Mouse (Mus musculus) liver, embryonic 11.5 days (tissue): ENCODE results near the gene Map3k9. TPM values are rescaled to one million over a fixed set of nuclear protein-coding genes. Genes with fewer than 3 reads are reported as not detected.

Experiments
- ATAC-seq: fragments of 200-750 bp; cut with Nextera tagmentation; replicated peaks from 2 replicates; pipeline ENCODE4 v1.8.0; 2017; ENCODE audit warnings: moderate number of reproducible peaks, mild to moderate bottlenecking, moderate TSS enrichment, moderate library complexity; ENCODE audit not compliant: low FRiP score
- DNase-seq: peaks from one replicate; pipeline ENCODE4 v3.0.0-alpha.2; 2017; ENCODE audit warnings: low spot score
- H3K27ac ChIP-seq: fragments of 300-500 bp; sonication (generic); 2 replicates; pipeline ENCODE4 v1.5.1; 2014; ENCODE audit warnings: mild to moderate bottlenecking, low read depth, low read length, control low read depth
- H3K27me3 ChIP-seq: fragments of 300-500 bp; sonication (generic); replicated peaks from 2 replicates; pipeline ENCODE4 v1.6.1; 2014; ENCODE audit warnings: low read length, mixed read lengths; ENCODE audit not compliant: control insufficient read depth, insufficient read depth
- H3K36me3 ChIP-seq: fragments of 300-500 bp; sonication (generic); 2 replicates; pipeline ENCODE4 v1.6.1; 2014; ENCODE audit warnings: mild to moderate bottlenecking, low read length, moderate library complexity, mixed read lengths; ENCODE audit not compliant: control insufficient read depth, insufficient read depth
- H3K4me1 ChIP-seq: fragments of 300-500 bp; sonication (generic); replicated peaks from 2 replicates; pipeline ENCODE4 v1.6.1; 2014; ENCODE audit warnings: low read length, mixed read lengths; ENCODE audit not compliant: control insufficient read depth, insufficient read depth
- H3K4me2 ChIP-seq: fragments of 300-500 bp; sonication (generic); 2 replicates; pipeline ENCODE4 v1.6.1; 2014; ENCODE audit warnings: mild to moderate bottlenecking, control low read depth, moderate library complexity
- H3K4me3 ChIP-seq: fragments of 300-500 bp; sonication (generic); 2 replicates; pipeline ENCODE4 v1.5.1; 2014; ENCODE audit warnings: low read depth, low read length, control low read depth
- H3K9ac ChIP-seq: fragments of 300-500 bp; sonication (generic); 2 replicates; pipeline ENCODE4 v1.6.1; 2014; ENCODE audit warnings: low read depth, low read length, control low read depth
- H3K9me3 ChIP-seq: fragments of 300-500 bp; sonication (generic); 2 replicates; pipeline ENCODE4 v1.6.1; 2016; ENCODE audit warnings: low read length, inconsistent platforms, mixed read lengths; ENCODE audit not compliant: control insufficient read depth
- WGBS: fragments of 180-500 bp; shearing (Covaris S2); extraction: QIAGEN DNeasy Blood & Tissue Kit; methylation state at CpG from one replicate; pipeline ENCODE4 v1.1.7; 2014; 5-methylcytosine and 5-hydroxymethylcytosine counted together
- polyA plus RNA-seq: library from polyadenylated mRNA; unstranded; fragments of >200 nt; fragmentation: Nextera tagmentation; extraction: Ambion mirVana; gene quantifications from 2 replicates; pipeline ENCODE4 v1.2.1, GENCODE M21; 2014

The Map3k9 gene
- polyA plus RNA-seq, 1 experiment from 2014 or later = 0.32 TPM

GRCm38 (mm10) chr12:81748918-81749317 is 32.1 kb downstream of the Map3k9 start:
- Histone ChIP-seq H3K36me3 (no peaks in the 10 kb centered on the region), H3K9ac (no peak overlapping the region), H3K4me1 (no peaks in the 10 kb centered on the region), H3K27ac (no peak overlapping the region), H3K9me3 (no peaks in the 10 kb centered on the region), H3K4me3 (no peak overlapping the region), H3K27me3 (no peaks in the 10 kb centered on the region), H3K4me2 (no peak overlapping the region)
- no peak for ATAC-seq
- no peak for DNase-seq
- WGBS = 63% methylated on average over 3 of the region's 3 CpGs

- Histone ChIP-seq H3K27me3 (no peaks in the 10 kb centered on the region), H3K36me3 (no peaks in the 10 kb centered on the region), H3K9ac (no peak overlapping the region), H3K4me2 (no peak overlapping the region), H3K4me3 (no peak overlapping the region), H3K9me3 (no peaks in the 10 kb centered on the region), H3K27ac (no peak overlapping the region), H3K4me1 (no peaks in the 10 kb centered on the region)
- no peak for DNase-seq
- ATAC-seq = no peak
- 46% methylated on average over 4 of the region's 4 CpGs for WGBS
Observed at GRCm38 (mm10) chr12:81748021-81748576, 32.9 kb downstream of the Map3k9 start.

GRCm38 (mm10) chr12:81746400-81747024 is 34.5 kb downstream of the Map3k9 start:
- Histone ChIP-seq H3K27me3 (no peaks in the 10 kb centered on the region), H3K9ac (no peak overlapping the region), H3K4me1 (no peaks in the 10 kb centered on the region), H3K27ac (no peak overlapping the region), H3K9me3 (no peaks in the 10 kb centered on the region), H3K4me3 (no peak overlapping the region), H3K4me2 (no peak overlapping the region), H3K36me3 (no peaks in the 10 kb centered on the region)
- DNase-seq (no peak), ATAC-seq (no peak)
- WGBS = 77% methylated on average over 9 of the region's 9 CpGs

GRCm38 (mm10) chr12:81735246-81736070 is 45.5 kb downstream of the Map3k9 start:
- DNase-seq (no peak), ATAC-seq (no peak)
- Histone ChIP-seq H3K9me3 (no peaks in the 10 kb centered on the region), H3K4me1 (no peaks in the 10 kb centered on the region), H3K27ac (no peak overlapping the region), H3K4me3 (no peak overlapping the region), H3K27me3 (no peaks in the 10 kb centered on the region), H3K4me2 (no peak overlapping the region), H3K36me3 (no peaks in the 10 kb centered on the region), H3K9ac (no peak overlapping the region)
- 75% methylated on average over 11 of the region's 11 CpGs for WGBS

- H3K9ac ChIP-seq = no peak overlapping the region
- no peaks in the 10 kb centered on the region for H3K4me1 ChIP-seq
- H3K27ac ChIP-seq = no peak overlapping the region
- ATAC-seq (no peak), DNase-seq (no peak)
- 74% methylated on average over 8 of the region's 8 CpGs for WGBS
- no peaks in the 10 kb centered on the region for H3K27me3 ChIP-seq
- no peaks in the 10 kb centered on the region for H3K36me3 ChIP-seq
- H3K9me3 ChIP-seq = no peaks in the 10 kb centered on the region
- H3K4me2 ChIP-seq = no peak overlapping the region
- H3K4me3 ChIP-seq = no peak overlapping the region
Observed at GRCm38 (mm10) chr12:81726246-81726822, 54.6 kb downstream of the Map3k9 start.

GRCm38 (mm10) chr12:81724776-81725175 is 56.2 kb downstream of the Map3k9 start:
- WGBS = 82% methylated on average over 6 of the region's 6 CpGs
- H3K36me3 ChIP-seq = no peaks in the 10 kb centered on the region
- no peaks in the 10 kb centered on the region for H3K4me1 ChIP-seq
- no peak overlapping the region for H3K9ac ChIP-seq
- no peaks in the 10 kb centered on the region for H3K9me3 ChIP-seq
- H3K27ac ChIP-seq = no peak overlapping the region
- H3K4me2 ChIP-seq = no peak overlapping the region
- ATAC-seq = no peak
- no peak for DNase-seq
- H3K4me3 ChIP-seq = no peak overlapping the region
- no peaks in the 10 kb centered on the region for H3K27me3 ChIP-seq

- no peaks in the 10 kb centered on the region for H3K9me3 ChIP-seq
- no peak overlapping the region for H3K27ac ChIP-seq
- H3K36me3 ChIP-seq = no peaks in the 10 kb centered on the region
- WGBS = 81% methylated on average over 7 of the region's 7 CpGs
- no peak overlapping the region for H3K4me2 ChIP-seq
- ATAC-seq (no peak), DNase-seq (no peak)
- no peak overlapping the region for H3K4me3 ChIP-seq
- no peaks in the 10 kb centered on the region for H3K27me3 ChIP-seq
- H3K9ac ChIP-seq = no peak overlapping the region
- H3K4me1 ChIP-seq = no peaks in the 10 kb centered on the region
Observed at GRCm38 (mm10) chr12:81723375-81723774, 57.6 kb downstream of the Map3k9 start.

GRCm38 (mm10) chr12:81719715-81720114 is 61.3 kb downstream of the Map3k9 start:
- DNase-seq = no peak
- Histone ChIP-seq H3K36me3 (no peaks in the 10 kb centered on the region), H3K4me3 (no peak overlapping the region), H3K4me2 (no peak overlapping the region), H3K27ac (no peak overlapping the region), H3K4me1 (no peaks in the 10 kb centered on the region), H3K9ac (no peak overlapping the region), H3K27me3 (no peaks in the 10 kb centered on the region), H3K9me3 (no peaks in the 10 kb centered on the region)
- 54% methylated on average over 8 of the region's 8 CpGs for WGBS
- no peak for ATAC-seq
